Mouse (Mus musculus) embryonic facial prominence, embryonic 15.5 days (tissue): ENCODE measurements at regions not wholly inside any gene's neighbourhood (a gene's known extent, or its start where the extent isn't known, plus 50 kb on each side); places are given as distances from the start of the nearest gene placed in this dataset.

Experiments used
- ATAC-seq: fragments of 200-750 bp; cut with Nextera tagmentation; 2 replicates; pipeline ENCODE4 v1.8.0; 2017; ENCODE audit warnings: low read depth, moderate TSS enrichment; ENCODE audit not compliant: insufficient number of reproducible peaks, low FRiP score, low TSS enrichment
- H3K27ac ChIP-seq: fragments of 300-500 bp; sonication (generic); replicated peaks from 2 replicates; pipeline ENCODE4 v1.5.1; 2015; ENCODE audit warnings: mild to moderate bottlenecking, inconsistent platforms
- H3K27me3 ChIP-seq: fragments of 300-500 bp; sonication (generic); 2 replicates; pipeline ENCODE4 v1.6.1; 2015; ENCODE audit warnings: inconsistent platforms
- H3K36me3 ChIP-seq: fragments of 300-500 bp; sonication (generic); 2 replicates; pipeline ENCODE4 v1.6.1; 2015; ENCODE audit warnings: mild to moderate bottlenecking, inconsistent platforms
- H3K4me1 ChIP-seq: fragments of 300-500 bp; sonication (generic); 2 replicates; pipeline ENCODE4 v1.6.1; 2015; ENCODE audit warnings: inconsistent platforms
- H3K4me2 ChIP-seq: fragments of 300-500 bp; sonication (generic); replicated peaks from 2 replicates; pipeline ENCODE4 v1.6.1; 2015; ENCODE audit warnings: mild to moderate bottlenecking, inconsistent platforms
- H3K4me3 ChIP-seq: fragments of 300-500 bp; sonication (generic); replicated peaks from 2 replicates; pipeline ENCODE4 v1.5.1; 2015; ENCODE audit warnings: mild to moderate bottlenecking, inconsistent platforms
- H3K9ac ChIP-seq: fragments of 300-500 bp; sonication (generic); 2 replicates; pipeline ENCODE4 v1.6.1; 2015; ENCODE audit warnings: inconsistent platforms
- H3K9me3 ChIP-seq: fragments of 300-500 bp; sonication (generic); replicated peaks from 2 replicates; pipeline ENCODE4 v1.6.1; 2016; ENCODE audit warnings: inconsistent platforms
- WGBS: fragments of 180-500 bp; shearing (Covaris S2); methylation state at CpG from one replicate; pipeline ENCODE4 v1.1.7; 2015; 5-methylcytosine and 5-hydroxymethylcytosine counted together

- Histone ChIP-seq H3K9me3 (no peaks in the 10 kb centered on the region), H3K27ac (no peak overlapping the region), H3K9ac (no peak overlapping the region), H3K4me2 (no peak overlapping the region), H3K27me3 (no peaks in the 10 kb centered on the region), H3K36me3 (no peaks in the 10 kb centered on the region), H3K4me3 (no peak overlapping the region), H3K4me1 (no peaks in the 10 kb centered on the region)
- 61% methylated on average over 3 of the region's 3 CpGs for WGBS
- no peak for ATAC-seq
Measured at GRCm38 (mm10) chr8:86359518-86359917, 221.0 kb downstream of the Abcc12 start.

DNA sequence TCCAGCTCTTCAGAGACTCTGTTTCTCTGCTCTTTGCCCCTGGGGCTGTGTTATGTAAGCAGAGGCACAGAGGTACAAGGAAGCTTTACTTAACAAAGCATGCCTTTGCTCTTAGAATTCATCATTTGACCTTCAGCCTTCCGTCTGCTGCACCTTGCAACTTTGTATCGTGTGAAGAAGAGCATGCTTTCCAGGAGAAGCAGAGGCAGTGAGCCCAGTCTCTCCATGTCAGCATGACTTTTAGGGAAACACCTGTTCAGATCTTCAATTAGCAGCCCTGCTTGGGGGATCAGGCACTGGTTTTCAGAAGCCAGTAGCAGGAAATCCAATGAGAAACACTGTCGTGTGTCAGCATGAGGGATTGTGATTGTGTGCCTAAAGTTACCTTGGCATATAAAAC is 226.7 kb downstream of the Abcc12 start:
- WGBS: 67% methylated on average over 3 of the region's 3 CpGs
- no peak for ATAC-seq
- Histone ChIP-seq H3K27ac (no peak overlapping the region), H3K36me3 (no peaks in the 10 kb centered on the region), H3K9ac (no peak overlapping the region), H3K4me2 (no peak overlapping the region), H3K4me3 (no peak overlapping the region), H3K27me3 (no peaks in the 10 kb centered on the region), H3K9me3 (no peaks in the 10 kb centered on the region), H3K4me1 (no peaks in the 10 kb centered on the region)

DNA sequence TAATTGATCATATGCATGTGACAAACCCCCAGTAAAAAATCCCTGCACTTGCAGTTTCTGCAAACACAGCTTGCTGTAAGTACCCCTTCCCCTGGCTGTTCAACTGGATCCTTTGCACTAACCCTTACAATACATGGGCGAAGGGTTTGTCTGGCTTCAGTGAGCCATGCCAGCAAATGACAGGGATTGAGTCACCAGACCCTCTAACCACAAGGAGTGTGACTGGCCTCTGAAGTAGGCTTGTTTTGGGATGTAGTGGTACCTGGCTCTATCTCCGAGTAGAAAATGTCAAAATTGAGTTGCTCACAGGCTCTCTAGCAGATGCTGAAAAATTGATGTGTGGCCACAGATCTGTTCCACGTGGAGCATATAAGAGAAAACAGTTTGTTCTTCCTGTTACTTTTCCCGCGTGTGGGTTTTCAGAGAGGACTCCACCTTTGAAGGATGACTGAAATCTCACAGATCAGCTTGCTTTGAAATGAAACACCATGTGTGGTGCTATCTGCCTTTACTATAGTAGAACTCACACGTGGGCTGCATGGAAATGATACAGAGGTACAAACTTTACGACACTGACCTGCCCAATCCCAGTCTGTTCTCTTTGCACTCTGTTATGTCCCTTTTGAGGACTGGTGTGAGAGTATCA is 228.8 kb downstream of the Abcc12 start:
- 75% methylated on average over 7 of the region's 7 CpGs for WGBS
- Histone ChIP-seq H3K9me3 (no peaks in the 10 kb centered on the region), H3K4me3 (no peak overlapping the region), H3K4me2 (no peak overlapping the region), H3K36me3 (no peaks in the 10 kb centered on the region), H3K9ac (no peak overlapping the region), H3K4me1 (no peaks in the 10 kb centered on the region), H3K27ac (no peak overlapping the region), H3K27me3 (no peaks in the 10 kb centered on the region)
- ATAC-seq: no peak

- no peak for ATAC-seq
- Histone ChIP-seq H3K4me2 (no peak overlapping the region), H3K9ac (no peak overlapping the region), H3K4me1 (no peaks in the 10 kb centered on the region), H3K27me3 (no peaks in the 10 kb centered on the region), H3K9me3 (no peaks in the 10 kb centered on the region), H3K4me3 (no peak overlapping the region), H3K27ac (no peak overlapping the region), H3K36me3 (no peaks in the 10 kb centered on the region)
- WGBS: 80% methylated on average over 2 of the region's 2 CpGs
Measured at GRCm38 (mm10) chr8:86350128-86350527, 230.4 kb downstream of the Abcc12 start.

GRCm38 (mm10) chr8:86342016-86342684 is 238.3 kb downstream of the Abcc12 start:
- no peak; the same call in 1 of the 2 replicates for ATAC-seq
- H3K36me3 ChIP-seq: no peaks in the 10 kb centered on the region
- no peaks in the 10 kb centered on the region for H3K9me3 ChIP-seq
- H3K9ac ChIP-seq: no peak overlapping the region
- no peak overlapping the region for H3K4me2 ChIP-seq
- WGBS: 56% methylated on average over 8 of the region's 8 CpGs
- peaks cover 8% of the 10 kb centered on the region; the same call in 1 of the 2 replicates for H3K4me1 ChIP-seq
- no peaks in the 10 kb centered on the region for H3K27me3 ChIP-seq
- no peak overlapping the region for H3K4me3 ChIP-seq
- 0 out of 2 replicates have a peak overlapping the region, but pooled peaks have one; percentile 2 for H3K27ac ChIP-seq

DNA sequence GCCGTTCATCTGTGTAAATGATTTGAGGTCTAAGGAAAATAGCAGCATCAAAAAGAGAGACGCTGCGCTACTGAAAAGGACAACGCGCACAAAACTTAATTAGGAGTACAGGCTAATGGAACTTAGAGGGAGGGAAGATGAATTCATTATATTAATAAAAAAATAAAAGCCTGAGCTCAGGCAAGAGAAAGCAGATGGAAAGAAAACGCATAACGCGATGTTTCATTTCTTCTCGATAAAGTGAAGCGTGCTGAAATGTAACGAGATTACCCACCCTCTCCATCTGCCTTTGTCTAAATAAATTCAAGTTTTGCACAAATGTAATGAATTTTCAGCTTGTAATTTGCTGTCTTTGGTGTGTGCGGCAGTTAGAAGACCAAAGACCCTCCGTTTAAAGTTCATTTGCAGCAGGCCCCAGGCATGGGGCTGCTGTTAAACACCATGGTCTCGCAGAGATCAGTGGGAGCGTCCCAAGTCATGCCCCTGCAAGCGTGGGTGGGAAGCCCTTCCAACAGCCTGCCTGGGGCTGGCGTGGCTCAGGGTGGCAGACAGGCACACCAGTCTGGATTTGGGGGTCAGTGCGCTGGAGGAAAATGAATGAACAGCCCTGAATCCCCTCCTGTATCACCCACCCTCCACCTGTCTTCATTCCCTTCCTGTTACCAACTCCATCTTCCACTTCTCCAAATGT is 241.8 kb downstream of the Abcc12 start:
- H3K9me3 ChIP-seq: no peaks in the 10 kb centered on the region
- peaks cover 8% of the 10 kb centered on the region; the same call in 1 of the 2 replicates for H3K4me1 ChIP-seq
- H3K4me2 ChIP-seq: no peak overlapping the region
- H3K27ac ChIP-seq: no peak overlapping the region
- no peaks in the 10 kb centered on the region for H3K36me3 ChIP-seq
- WGBS: 80% methylated on average over 18 of the region's 18 CpGs
- H3K9ac ChIP-seq: no peak overlapping the region
- no peak overlapping the region for H3K4me3 ChIP-seq
- ATAC-seq: no peak
- H3K27me3 ChIP-seq: no peaks in the 10 kb centered on the region

DNA sequence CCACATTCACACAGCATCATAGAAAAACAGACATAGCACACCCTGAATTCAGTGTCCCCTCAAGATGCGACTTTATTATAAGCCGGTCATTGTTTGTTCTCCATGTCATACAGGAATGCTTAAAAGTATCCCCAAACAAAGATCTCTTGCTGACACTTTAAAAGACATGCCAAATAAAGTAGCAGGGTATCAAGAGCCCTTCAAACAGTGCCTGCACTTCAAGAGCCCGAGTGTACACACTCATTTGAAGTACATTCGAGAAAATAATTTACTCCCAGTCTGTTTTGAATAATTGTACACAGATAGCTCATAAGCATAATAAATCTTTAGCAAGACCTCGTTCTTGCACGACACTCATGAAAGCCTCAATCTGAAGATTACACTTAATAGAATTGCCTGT is 249.1 kb downstream of the Abcc12 start:
- no peaks in the 10 kb centered on the region for H3K4me1 ChIP-seq
- no peak overlapping the region for H3K27ac ChIP-seq
- H3K9ac ChIP-seq: no peak overlapping the region
- no peak overlapping the region for H3K4me2 ChIP-seq
- no peaks in the 10 kb centered on the region for H3K27me3 ChIP-seq
- H3K4me3 ChIP-seq: no peak overlapping the region
- WGBS: 75% methylated on average over 6 of the region's 6 CpGs
- no peak for ATAC-seq
- H3K9me3 ChIP-seq: no peaks in the 10 kb centered on the region
- no peaks in the 10 kb centered on the region for H3K36me3 ChIP-seq

- no peak overlapping the region for H3K4me2 ChIP-seq
- no peaks in the 10 kb centered on the region for H3K4me1 ChIP-seq
- H3K27me3 ChIP-seq: no peaks in the 10 kb centered on the region
- H3K4me3 ChIP-seq: no peak overlapping the region
- no peak overlapping the region for H3K27ac ChIP-seq
- no peaks in the 10 kb centered on the region for H3K9me3 ChIP-seq
- H3K9ac ChIP-seq: no peak overlapping the region
- no peak; the same call in 1 of the 2 replicates for ATAC-seq
- WGBS: 46% methylated on average over 7 of the region's 7 CpGs
- H3K36me3 ChIP-seq: no peaks in the 10 kb centered on the region
Measured at GRCm38 (mm10) chr8:86328626-86329025, 251.9 kb downstream of the Abcc12 start.

- Histone ChIP-seq H3K4me3 (no peak overlapping the region), H3K36me3 (no peaks in the 10 kb centered on the region), H3K9ac (no peak overlapping the region), H3K9me3 (no peaks in the 10 kb centered on the region), H3K27me3 (no peaks in the 10 kb centered on the region), H3K27ac (no peak overlapping the region), H3K4me2 (no peak overlapping the region), H3K4me1 (no peaks in the 10 kb centered on the region)
- WGBS: 62% methylated on average over 3 of the region's 3 CpGs
- ATAC-seq: no peak
Measured at GRCm38 (mm10) chr8:86327982-86328381, 252.5 kb downstream of the Abcc12 start.

- H3K9ac ChIP-seq: no peak overlapping the region
- no peaks in the 10 kb centered on the region for H3K36me3 ChIP-seq
- no peak overlapping the region for H3K4me3 ChIP-seq
- H3K27me3 ChIP-seq: no peaks in the 10 kb centered on the region
- 84% methylated on average over 7 of the region's 7 CpGs for WGBS
- ATAC-seq: no peak
- no peaks in the 10 kb centered on the region for H3K4me1 ChIP-seq
- no peak overlapping the region for H3K4me2 ChIP-seq
- no peaks in the 10 kb centered on the region for H3K9me3 ChIP-seq
- no peak overlapping the region for H3K27ac ChIP-seq
Measured at GRCm38 (mm10) chr8:86325040-86325439, 255.4 kb downstream of the Abcc12 start.

- Histone ChIP-seq H3K9ac (no peak overlapping the region), H3K4me1 (no peaks in the 10 kb centered on the region), H3K9me3 (no peaks in the 10 kb centered on the region), H3K36me3 (no peaks in the 10 kb centered on the region), H3K4me3 (no peak overlapping the region), H3K27ac (no peak overlapping the region), H3K27me3 (no peaks in the 10 kb centered on the region), H3K4me2 (no peak overlapping the region)
- no peak for ATAC-seq
- WGBS: 58% methylated on average over 4 of the region's 4 CpGs
Measured at GRCm38 (mm10) chr8:86324542-86324941, 255.9 kb downstream of the Abcc12 start.
